Mouse (Mus musculus) macrophage (primary cell): ENCODE data around the gene Polr2l. TPM values are rescaled to one million over a fixed set of nuclear protein-coding genes. Genes with fewer than 3 reads are reported as not detected.

Experiments
- H3K27ac ChIP-seq: fragments of 350-480 bp; formaldehyde crosslinking; 2 replicates; pipeline ENCODE4 v1.9.0; 2021
- H3K36me3 ChIP-seq: fragments of 350-480 bp; formaldehyde crosslinking; 2 replicates; pipeline ENCODE4 v1.9.0; 2021; ENCODE audit errors: inconsistent target
- H3K4me3 ChIP-seq: fragments of 350-480 bp; formaldehyde crosslinking; 2 replicates; pipeline ENCODE4 v1.9.0; 2021; ENCODE audit errors: inconsistent target
- H3K79me2 ChIP-seq: fragments of 350-480 bp; formaldehyde crosslinking; 2 replicates; pipeline ENCODE4 v1.9.0; 2021; ENCODE audit errors: inconsistent target
- WGBS: methylation state at CpG from one replicate; pipeline ENCODE4 v1.1.7; 2026; ENCODE audit warnings: inconsistent platforms; ENCODE audit not compliant: missing documents; 5-methylcytosine and 5-hydroxymethylcytosine counted together
- polyA plus RNA-seq: library from polyadenylated mRNA; stranded (reverse); fragments of 250-400 nt; gene quantifications from 3 replicates; pipeline ENCODE4 v1.2.4, GENCODE M21; 2018; ENCODE audit warnings: inconsistent platforms

Gene Polr2l
- polyA plus RNA-seq, 1 experiment from 2014 or later: 8.3 TPM

- Histone ChIP-seq H3K27ac (peak overlapping the region; percentile 82), H3K36me3 (peaks cover 17% of the 10 kb centered on the region; the same call in 1 of the 2 replicates), H3K4me3 (peak overlapping the region; percentile 92), H3K79me2 (peaks cover 50% of the 10 kb centered on the region)
- 4% methylated on average over 8 of the region's 8 CpGs for WGBS
These were observed 6.3 kb downstream of the Polr2l start for GRCm38 (mm10) chr7:141468522-141469211.

- 36% methylated on average over 5 of the region's 5 CpGs for WGBS
- Histone ChIP-seq H3K27ac (peak overlapping the region; percentile 82), H3K4me3 (peak overlapping the region; percentile 92), H3K36me3 (peaks cover 17% of the 10 kb centered on the region; the same call in 1 of the 2 replicates), H3K79me2 (peaks cover 44% of the 10 kb centered on the region)
These were observed 6.8 kb downstream of the Polr2l start for GRCm38 (mm10) chr7:141468164-141468521.

- Histone ChIP-seq H3K27ac (peak within 1 kb of the TSS; percentile 82), H3K36me3 (peaks cover 16% of the 10 kb centered on the region; the same call in 1 of the 2 replicates), H3K4me3 (peak within 1 kb of the TSS; percentile 92), H3K79me2 (peaks cover 38% of the 10 kb centered on the region)
- 1% methylated on average over 46 of the region's 52 CpGs for WGBS
These were observed 7.5 kb downstream of the Polr2l start, which contains the start of gene Cd151 for GRCm38 (mm10) chr7:141467230-141468030. Gene Cd151, plus strand, starts transcription at chr7:141467392.

- peaks cover 40% of the 10 kb centered on the region for H3K79me2 ChIP-seq
- WGBS: 76% methylated on average over 10 of the region's 10 CpGs
- H3K27ac ChIP-seq: peak overlapping the region; percentile 78
- H3K4me3 ChIP-seq: no peak overlapping the region; the same call in 1 of the 2 replicates
- H3K36me3 ChIP-seq: peaks cover 12% of the 10 kb centered on the region; the same call in 1 of the 2 replicates
These were observed 8.3 kb downstream of the Polr2l start for GRCm38 (mm10) chr7:141466607-141467148.

GRCm38 (mm10) chr7:141466045-141466394 is 8.9 kb downstream of the Polr2l start:
- Histone ChIP-seq H3K27ac (peak overlapping the region; percentile 78), H3K36me3 (peaks cover 9% of the 10 kb centered on the region; the same call in 1 of the 2 replicates), H3K4me3 (peak overlapping the region; percentile 2; the same call in 1 of the 2 replicates), H3K79me2 (peaks cover 40% of the 10 kb centered on the region)
- 31% methylated on average over 6 of the region's 7 CpGs for WGBS

GRCm38 (mm10) chr7:141465388-141466044 is 9.4 kb downstream of the Polr2l start:
- Histone ChIP-seq H3K79me2 (peaks cover 38% of the 10 kb centered on the region), H3K4me3 (peak overlapping the region; percentile 2; the same call in 1 of the 2 replicates), H3K36me3 (peaks cover 6% of the 10 kb centered on the region; the same call in 1 of the 2 replicates), H3K27ac (peak overlapping the region; percentile 78)
- 57% methylated on average over 9 of the region's 10 CpGs for WGBS

- Histone ChIP-seq H3K36me3 (no peaks in the 10 kb centered on the region; the same call in 1 of the 2 replicates), H3K4me3 (no peak overlapping the region), H3K27ac (no peak overlapping the region), H3K79me2 (peaks cover 30% of the 10 kb centered on the region)
- 28% methylated on average over 38 of the region's 38 CpGs for WGBS
These were observed 10.2 kb downstream of the Polr2l start for GRCm38 (mm10) chr7:141464603-141465201.

GRCm38 (mm10) chr7:141463824-141464602 is 10.9 kb downstream of the Polr2l start:
- 39% methylated on average over 12 of the region's 12 CpGs for WGBS
- no peak overlapping the region for H3K27ac ChIP-seq
- H3K79me2 ChIP-seq: peaks cover 23% of the 10 kb centered on the region
- peaks cover 3% of the 10 kb centered on the region; the same call in 1 of the 2 replicates for H3K36me3 ChIP-seq
- H3K4me3 ChIP-seq: no peak overlapping the region

GRCm38 (mm10) chr7:141462333-141462821 is 12.6 kb downstream of the Polr2l start:
- Histone ChIP-seq H3K4me3 (peak overlapping the region; percentile 12), H3K27ac (no peak overlapping the region), H3K79me2 (peaks cover 11% of the 10 kb centered on the region; the same call in 1 of the 2 replicates), H3K36me3 (peaks cover 15% of the 10 kb centered on the region; the same call in 1 of the 2 replicates)
- WGBS: 49% methylated on average over 5 of the region's 5 CpGs

GRCm38 (mm10) chr7:141461521-141462332 is 13.2 kb downstream of the Polr2l start:
- 5% methylated on average over 59 of the region's 59 CpGs for WGBS
- peak overlapping the region; percentile 58 for H3K27ac ChIP-seq
- peaks cover 17% of the 10 kb centered on the region for H3K79me2 ChIP-seq
- peaks cover 15% of the 10 kb centered on the region; the same call in 1 of the 2 replicates for H3K36me3 ChIP-seq
- peak overlapping the region; percentile 38 for H3K4me3 ChIP-seq

- peaks cover 15% of the 10 kb centered on the region; the same call in 1 of the 2 replicates for H3K36me3 ChIP-seq
- H3K27ac ChIP-seq: peak within 1 kb of the TSS; percentile 58
- WGBS: 55% methylated on average over 15 of the region's 15 CpGs
- H3K79me2 ChIP-seq: peaks cover 27% of the 10 kb centered on the region
- H3K4me3 ChIP-seq: peak within 1 kb of the TSS; percentile 38
These were observed 14.4 kb downstream of the Polr2l start, which contains the start of gene Cracr2b for GRCm38 (mm10) chr7:141460391-141461113. Gene Cracr2b, plus strand, starts transcription at chr7:141461094.

GRCm38 (mm10) chr7:141460001-141460390 is 14.9 kb downstream of the Polr2l start:
- no peak overlapping the region for H3K4me3 ChIP-seq
- peak overlapping the region; percentile 58 for H3K27ac ChIP-seq
- WGBS: 84% methylated on average over 5 of the region's 5 CpGs
- H3K79me2 ChIP-seq: peaks cover 27% of the 10 kb centered on the region
- peaks cover 15% of the 10 kb centered on the region; the same call in 1 of the 2 replicates for H3K36me3 ChIP-seq
